Mouse (Mus musculus): ENCODE data around the gene Olfr1239. TPM values are rescaled to one million over a fixed set of nuclear protein-coding genes. Genes with fewer than 3 reads are reported as not detected.

Gene Olfr1239
- polyA plus RNA-seq (2017; shearing (Covaris generic)) = not detected

DNA sequence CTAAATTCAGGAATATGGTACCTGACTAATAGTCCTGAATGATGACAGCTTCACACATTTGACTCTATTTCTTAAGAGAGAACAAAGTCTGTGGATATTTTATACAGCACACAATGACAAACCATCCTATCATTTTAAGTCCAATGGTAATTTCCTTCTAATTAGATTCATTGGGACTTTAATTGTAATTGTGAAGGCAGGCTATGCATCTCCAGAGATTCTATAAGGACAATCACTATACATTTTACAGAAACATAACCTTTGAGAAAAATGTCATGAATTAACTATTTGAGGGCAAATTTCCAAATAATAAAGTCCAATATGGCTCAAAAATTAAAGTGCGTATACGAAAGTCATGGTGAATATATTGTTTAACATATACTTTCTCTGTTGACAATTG lies at the start of gene Olfr1239:
Olfr1239 (minus strand) TSS at position 101 of the 400 bp plus-strand sequence.

DNA sequence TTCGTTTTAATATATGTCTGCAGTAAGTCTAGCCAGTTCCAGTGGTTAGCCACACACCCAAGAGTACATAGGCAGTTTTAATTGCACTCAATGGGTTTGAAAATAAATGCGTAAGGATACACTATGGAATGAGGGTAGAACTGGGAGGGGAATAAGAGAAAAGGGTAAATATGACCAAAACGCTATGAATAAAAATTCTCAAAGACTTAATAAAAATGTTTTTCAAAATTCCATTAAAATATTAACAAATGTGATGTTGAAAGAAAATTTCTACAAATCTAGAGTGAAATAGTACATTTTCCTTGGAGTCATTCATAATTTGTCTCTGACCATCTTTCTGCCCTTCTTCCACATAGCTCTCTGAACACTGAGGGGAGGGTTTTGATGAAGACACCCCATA lies 22.7 kb upstream of the Olfr1239 start, which contains the start of gene Olfr1240:
Olfr1240 (minus strand) TSS at position 101 of the 400 bp plus-strand sequence.

GRCm38 (mm10) chr2:89409576-89409975 lies 10.6 kb downstream of the Olfr1239 start, which contains the start of gene Olfr1238:
Gene Olfr1238 (minus strand): TSS chr2:89409676.

Other genes starting within 250 kb of the Olfr1239 start
- not detected for gene Olfr1225, start 245.7 kb downstream of the Olfr1239 start, polyA plus RNA-seq (2017; shearing (Covaris generic))
- gene Olfr1226, start 220.4 kb downstream of the Olfr1239 start, polyA plus RNA-seq (2017; shearing (Covaris generic)) = not detected
- not detected for gene Olfr1228, start 166.3 kb downstream of the Olfr1239 start, polyA plus RNA-seq (2017; shearing (Covaris generic))
- not detected for gene Olfr1229, start 132.4 kb downstream of the Olfr1239 start, polyA plus RNA-seq (2017; shearing (Covaris generic))
- not detected for gene Olfr1230, start 123.1 kb downstream of the Olfr1239 start, polyA plus RNA-seq (2017; shearing (Covaris generic))
- not detected for gene Olfr1231, start 113.3 kb downstream of the Olfr1239 start, polyA plus RNA-seq (2017; shearing (Covaris generic))
- gene Olfr1232, start 90.7 kb downstream of the Olfr1239 start, polyA plus RNA-seq (2017; shearing (Covaris generic)) = not detected
- gene Olfr1233, start 78.0 kb downstream of the Olfr1239 start, polyA plus RNA-seq (2017; shearing (Covaris generic)) = not detected
- gene Olfr1234, start 55.5 kb downstream of the Olfr1239 start, polyA plus RNA-seq (2017; shearing (Covaris generic)) = not detected
- gene Olfr1238, start 10.7 kb downstream of the Olfr1239 start, polyA plus RNA-seq (2017; shearing (Covaris generic)) = not detected
- not detected for gene Olfr1240, start 22.6 kb upstream of the Olfr1239 start, polyA plus RNA-seq (2017; shearing (Covaris generic))
- not detected for gene Olfr1241, start 66.7 kb upstream of the Olfr1239 start, polyA plus RNA-seq (2017; shearing (Covaris generic))
- not detected for gene Olfr1242, start 77.9 kb upstream of the Olfr1239 start, polyA plus RNA-seq (2017; shearing (Covaris generic))
- gene Olfr1243, start 111.1 kb upstream of the Olfr1239 start, polyA plus RNA-seq (2017; shearing (Covaris generic)) = not detected
- gene Olfr1245, start 158.0 kb upstream of the Olfr1239 start, polyA plus RNA-seq (2017; shearing (Covaris generic)) = not detected
- gene Olfr1246, start 172.8 kb upstream of the Olfr1239 start, polyA plus RNA-seq (2017; shearing (Covaris generic)) = not detected
- gene Olfr1247, start 193.7 kb upstream of the Olfr1239 start, polyA plus RNA-seq (2017; shearing (Covaris generic)) = not detected
- not detected for gene Olfr1248, start 197.8 kb upstream of the Olfr1239 start, polyA plus RNA-seq (2017; shearing (Covaris generic))
- not detected for gene Olfr1249, start 214.6 kb upstream of the Olfr1239 start, polyA plus RNA-seq (2017; shearing (Covaris generic))
- not detected for gene Olfr1250, start 241.1 kb upstream of the Olfr1239 start, polyA plus RNA-seq (2017; shearing (Covaris generic))